Mouse (Mus musculus) liver, postnatal 0 days (tissue): Measurements from ENCODE around the gene Socs3.

Experiments
- CTCF ChIP-seq: sonication (generic); IDR thresholded peaks from 2 replicates; pipeline ENCODE4 v1.5.1; 2016; ENCODE audit warnings: antibody characterized with exemption, low read depth
- EP300 ChIP-seq: IDR thresholded peaks from 2 replicates; pipeline ENCODE4 v1.6.1; 2016; ENCODE audit warnings: antibody characterized with exemption, low read depth, mild to moderate bottlenecking

DNA sequence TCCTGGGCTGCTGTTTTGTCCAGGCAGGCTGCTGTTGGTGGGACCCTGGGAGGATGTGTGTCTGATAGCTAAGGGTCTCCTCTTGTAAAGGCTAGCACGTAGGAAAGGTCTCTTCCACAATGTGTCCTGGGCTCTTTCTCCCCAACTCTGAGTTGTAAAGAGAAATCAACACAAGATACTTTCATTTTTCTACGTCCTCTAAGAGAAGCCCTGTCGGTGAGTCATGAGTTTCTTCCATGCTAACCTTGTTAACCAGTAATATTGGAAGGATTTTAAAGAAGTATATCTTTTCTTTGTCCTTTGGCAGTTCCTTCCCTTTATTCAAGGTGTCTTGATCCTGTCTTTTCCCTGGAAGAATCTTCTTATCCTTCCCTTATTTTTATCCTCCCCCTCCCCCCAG lies 25.8 kb upstream of the Socs3 start:
- TF ChIP-seq EP300 (no peak), CTCF (no peak)
